Mouse (Mus musculus) limb, embryonic 10.5 days (tissue): Measurements from ENCODE around the gene Ppil1. TPM values are rescaled to one million over a fixed set of nuclear protein-coding genes. Genes with fewer than 3 reads are reported as not detected.
"Not testable (repeated sequence)": the region's sequence is repeated elsewhere in the genome, so short reads cannot be mapped to it uniquely, and the experiment has no call there.

ENCODE experiments used
- DNase-seq: peaks from one replicate; pipeline ENCODE4 v3.0.0-alpha.2; 2017; ENCODE audit warnings: low spot score
- H3K27ac ChIP-seq: fragments of 300-500 bp; sonication (generic); 2 replicates; pipeline ENCODE4 v1.5.1; 2016; ENCODE audit warnings: mild to moderate bottlenecking
- H3K27me3 ChIP-seq: fragments of 300-500 bp; sonication (generic); 2 replicates; pipeline ENCODE4 v1.6.1; 2016; ENCODE audit warnings: low read depth, mild to moderate bottlenecking; ENCODE audit not compliant: poor library complexity, severe bottlenecking
- H3K36me3 ChIP-seq: fragments of 300-500 bp; sonication (generic); 2 replicates; pipeline ENCODE4 v1.6.1; 2016; ENCODE audit warnings: mild to moderate bottlenecking, moderate library complexity
- H3K4me1 ChIP-seq: fragments of 300-500 bp; sonication (generic); 2 replicates; pipeline ENCODE4 v1.6.1; 2016
- H3K4me3 ChIP-seq: fragments of 300-500 bp; sonication (generic); 2 replicates; pipeline ENCODE4 v1.5.1; 2016; ENCODE audit warnings: mild to moderate bottlenecking, moderate library complexity
- H3K9me3 ChIP-seq: fragments of 300-500 bp; sonication (generic); replicated peaks from 2 replicates; pipeline ENCODE4 v1.6.1; 2016; ENCODE audit warnings: mild to moderate bottlenecking
- WGBS: fragments of 180-500 bp; shearing (Covaris S2); methylation state at CpG from one replicate; pipeline ENCODE4 v1.1.7; 2016; 5-methylcytosine and 5-hydroxymethylcytosine counted together
- polyA plus RNA-seq: library from polyadenylated mRNA; unstranded; fragments of >200 nt; fragmentation: Nextera tagmentation; extraction: Ambion mirVana; gene quantifications from 2 replicates; pipeline ENCODE4 v1.2.1, GENCODE M21; 2016

Gene Ppil1
- polyA plus RNA-seq, 1 experiment from 2014 or later, result 239 TPM

DNA sequence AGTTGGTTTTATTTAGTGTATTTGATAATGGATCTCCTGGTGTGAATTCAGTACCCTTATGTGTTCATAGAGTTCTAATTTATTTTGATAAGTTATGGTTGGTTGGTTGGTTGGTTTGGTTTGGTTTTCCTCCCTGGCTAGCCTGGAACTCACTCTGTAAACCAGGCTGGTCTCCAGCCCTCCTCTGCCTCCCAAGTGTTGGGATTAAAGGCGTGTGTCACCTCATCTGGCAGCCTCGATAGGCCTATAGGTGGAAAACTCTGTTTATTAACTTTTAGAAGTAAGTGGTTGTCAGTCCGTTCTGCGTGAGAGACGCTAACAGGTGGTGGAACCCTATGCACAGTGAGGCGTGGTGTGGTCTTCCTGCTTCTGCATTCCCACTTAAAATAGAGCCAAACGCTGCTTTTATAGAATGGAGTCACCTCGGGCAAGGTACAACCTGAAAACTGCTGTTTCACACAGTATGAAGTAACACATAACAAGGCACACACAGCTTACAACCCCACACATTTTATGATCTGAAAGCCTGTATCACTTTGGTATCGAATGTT is 6.2 kb upstream of the Ppil1 start:
- 96% methylated on average over 9 of the region's 9 CpGs for WGBS
- Histone ChIP-seq H3K9me3 (no peaks in the 10 kb centered on the region), H3K4me3 (peak overlapping the region; percentile 97; the same call in 1 of the 2 replicates), H3K27ac (no peak overlapping the region), H3K27me3 (no peaks in the 10 kb centered on the region), H3K36me3 (no peaks in the 10 kb centered on the region), H3K4me1 (peaks cover 17% of the 10 kb centered on the region)
- no peak for DNase-seq

GRCm38 (mm10) chr17:29269349-29269706 is 5.3 kb upstream of the Ppil1 start:
- Histone ChIP-seq H3K4me3 (peak overlapping the region; percentile 97), H3K4me1 (peaks cover 20% of the 10 kb centered on the region), H3K36me3 (no peaks in the 10 kb centered on the region), H3K27ac (peak overlapping the region; percentile 95), H3K27me3 (no peaks in the 10 kb centered on the region), H3K9me3 (no peaks in the 10 kb centered on the region)
- no peak for DNase-seq
- WGBS, result 28% methylated on average over 10 of the region's 10 CpGs

- H3K36me3 ChIP-seq, result no peaks in the 10 kb centered on the region
- peaks cover 18% of the 10 kb centered on the region for H3K4me1 ChIP-seq
- no peaks in the 10 kb centered on the region for H3K27me3 ChIP-seq
- H3K4me3 ChIP-seq, result peak within 1 kb of the TSS; percentile 97
- peak; percentile 99 for DNase-seq
- WGBS, result under 1% methylated on average over 63 of the region's 63 CpGs
- H3K9me3 ChIP-seq, result no peaks in the 10 kb centered on the region
- peak within 1 kb of the TSS; percentile 95 for H3K27ac ChIP-seq
Measured at GRCm38 (mm10) chr17:29268682-29269348, 4.8 kb upstream of the Ppil1 start, which contains the start of gene BC004004. TSS of gene BC004004 (plus strand) at chr17:29268788.

GRCm38 (mm10) chr17:29267931-29268681 is 4.1 kb upstream of the Ppil1 start:
- H3K4me1 ChIP-seq, result peaks cover 18% of the 10 kb centered on the region
- no peaks in the 10 kb centered on the region for H3K9me3 ChIP-seq
- H3K27ac ChIP-seq, result peak overlapping the region; percentile 95
- no peaks in the 10 kb centered on the region for H3K27me3 ChIP-seq
- 64% methylated on average over 6 of the region's 6 CpGs for WGBS
- H3K36me3 ChIP-seq, result no peaks in the 10 kb centered on the region
- peak overlapping the region; percentile 97 for H3K4me3 ChIP-seq
- DNase-seq, result no peak

GRCm38 (mm10) chr17:29267040-29267439 is 3.1 kb upstream of the Ppil1 start:
- not testable (repeated sequence) for DNase-seq, H3K9me3 ChIP-seq, H3K4me3 ChIP-seq, H3K27me3 ChIP-seq, H3K36me3 ChIP-seq, H3K27ac ChIP-seq
- WGBS, result 86% methylated on average over 2 of the region's 2 CpGs
- peaks cover 29% of the 10 kb centered on the region for H3K4me1 ChIP-seq

GRCm38 (mm10) chr17:29264760-29265159 is 774 bp upstream of the Ppil1 start:
- WGBS, result 87% methylated on average over 5 of the region's 5 CpGs
- Histone ChIP-seq H3K4me1 (peaks cover 45% of the 10 kb centered on the region), H3K4me3 (peak overlapping the region; percentile 67), H3K27ac (peak overlapping the region; percentile 98), H3K36me3 (peaks cover 24% of the 10 kb centered on the region), H3K27me3 (no peaks in the 10 kb centered on the region), H3K9me3 (no peaks in the 10 kb centered on the region)
- DNase-seq, result no peak

- Histone ChIP-seq H3K4me1 (peaks cover 52% of the 10 kb centered on the region), H3K27ac (peak overlapping the region; percentile 98), H3K27me3 (no peaks in the 10 kb centered on the region), H3K36me3 (peaks cover 37% of the 10 kb centered on the region), H3K4me3 (peak overlapping the region; percentile 67), H3K9me3 (no peaks in the 10 kb centered on the region)
- DNase-seq, result no peak
- WGBS, result 2% methylated on average over 14 of the region's 14 CpGs
Measured at GRCm38 (mm10) chr17:29263417-29263816, 569 bp downstream of the Ppil1 start.

- no peak for DNase-seq
- Histone ChIP-seq H3K27me3 (no peaks in the 10 kb centered on the region), H3K36me3 (peaks cover 49% of the 10 kb centered on the region), H3K4me1 (peaks cover 60% of the 10 kb centered on the region), H3K4me3 (peak overlapping the region; percentile 67; the same call in 1 of the 2 replicates), H3K27ac (no peak overlapping the region), H3K9me3 (no peaks in the 10 kb centered on the region)
- WGBS, result 69% methylated on average over 2 of the region's 2 CpGs
Measured at GRCm38 (mm10) chr17:29262259-29262649, 1.7 kb downstream of the Ppil1 start.

GRCm38 (mm10) chr17:29261603-29262258 is 2.3 kb downstream of the Ppil1 start:
- Histone ChIP-seq H3K4me1 (peaks cover 64% of the 10 kb centered on the region), H3K27me3 (no peaks in the 10 kb centered on the region), H3K4me3 (peak overlapping the region; percentile 67; the same call in 1 of the 2 replicates), H3K36me3 (peaks cover 54% of the 10 kb centered on the region), H3K27ac (no peak overlapping the region), H3K9me3 (no peaks in the 10 kb centered on the region)
- no peak for DNase-seq
- WGBS, result 95% methylated on average over 22 of the region's 22 CpGs

DNA sequence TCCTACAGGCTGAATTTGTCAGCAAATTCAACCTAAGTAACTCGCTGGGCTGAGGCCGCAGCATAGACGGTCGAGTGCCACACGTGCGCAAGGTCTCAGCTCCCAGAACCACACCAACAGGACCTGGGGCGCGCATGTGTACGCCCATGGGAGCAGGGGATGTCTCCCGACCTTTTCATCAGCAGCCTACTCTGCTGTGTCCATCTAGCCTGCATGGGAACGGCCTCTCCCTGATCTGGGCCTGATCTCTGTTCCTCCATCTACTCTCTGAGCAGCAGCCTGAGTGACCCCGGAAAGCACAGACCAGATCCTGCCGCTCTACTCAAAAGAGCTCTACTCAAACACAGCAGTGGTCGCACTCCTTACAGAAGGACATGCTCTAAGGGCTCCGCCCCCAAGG is 3.5 kb downstream of the Ppil1 start:
- Histone ChIP-seq H3K36me3 (peaks cover 67% of the 10 kb centered on the region), H3K4me3 (no peak overlapping the region; the same call in 1 of the 2 replicates), H3K4me1 (peaks cover 72% of the 10 kb centered on the region), H3K27me3 (no peaks in the 10 kb centered on the region), H3K9me3 (no peaks in the 10 kb centered on the region), H3K27ac (0 out of 2 replicates have a peak overlapping the region, but pooled peaks have one; percentile 14)
- WGBS, result 91% methylated on average over 15 of the region's 15 CpGs
- no peak for DNase-seq

GRCm38 (mm10) chr17:29259489-29259888 is 4.5 kb downstream of the Ppil1 start:
- Histone ChIP-seq H3K27ac (no peak overlapping the region), H3K27me3 (no peaks in the 10 kb centered on the region), H3K4me3 (no peak overlapping the region), H3K36me3 (peaks cover 77% of the 10 kb centered on the region), H3K9me3 (no peaks in the 10 kb centered on the region), H3K4me1 (peaks cover 69% of the 10 kb centered on the region)
- peak; percentile 89 for DNase-seq
- 7% methylated on average over 3 of the region's 3 CpGs for WGBS

DNA sequence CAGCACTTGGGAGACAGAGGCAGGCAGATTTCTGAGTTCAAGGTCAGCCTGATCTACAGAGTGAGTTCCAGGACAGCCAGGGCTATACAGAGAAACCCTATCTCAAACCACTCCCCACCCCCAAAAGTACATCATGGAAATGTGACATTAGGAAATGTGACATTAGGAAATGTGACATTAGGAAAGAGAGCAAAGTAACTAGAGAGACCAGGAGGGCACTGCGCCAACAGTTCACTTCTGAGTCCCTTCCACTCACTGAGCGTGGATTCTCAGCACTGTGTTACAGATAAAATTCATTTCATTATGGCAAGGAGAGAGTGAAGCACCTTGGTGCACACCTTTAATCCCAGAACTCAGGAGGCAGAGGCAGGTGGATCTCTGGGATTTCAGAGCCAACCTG is 5.1 kb downstream of the Ppil1 start:
- H3K9me3 ChIP-seq, result no peaks in the 10 kb centered on the region
- H3K4me3 ChIP-seq, result no peak overlapping the region
- no peak for DNase-seq
- H3K36me3 ChIP-seq, result peaks cover 82% of the 10 kb centered on the region
- no peak overlapping the region for H3K27ac ChIP-seq
- no peaks in the 10 kb centered on the region for H3K27me3 ChIP-seq
- 97% methylated on average over 2 of the region's 2 CpGs for WGBS
- H3K4me1 ChIP-seq, result peaks cover 68% of the 10 kb centered on the region
